Mouse (Mus musculus): ENCODE results near the gene Defa32. TPM values are rescaled to one million over a fixed set of nuclear protein-coding genes. Genes with fewer than 3 reads are reported as not detected.
"Not testable (repeated sequence)": the region's sequence is repeated elsewhere in the genome, so short reads cannot be mapped to it uniquely, and the experiment has no call there.

Defa32 gene
- polyA plus RNA-seq (2015; fragmentation: Nextera tagmentation; extraction: Ambion mirVana) = not detected in 2 replicates

- H3K27ac ChIP-seq (ENCODE audit: low read length); ATAC-seq (ENCODE audit: low FRiP score, low TSS enrichment); H3K4me3 ChIP-seq (ENCODE audit: low read length); H3K4me1 ChIP-seq (ENCODE audit: insufficient read depth, low read length); H3K9ac ChIP-seq (replicated peaks; ENCODE audit: low read length); H3K9me3 ChIP-seq (ENCODE audit: low read length); H3K36me3 ChIP-seq (ENCODE audit: insufficient read depth, low read length); H3K4me2 ChIP-seq (replicated peaks; ENCODE audit: low read depth, low read length); H3K27me3 ChIP-seq (ENCODE audit: insufficient read depth, low read length): not testable (repeated sequence)
- WGBS = no CpG with 5 or more reads among the region's 2 CpGs
These were observed at the start of gene Defa32 for GRCm38 (mm10) chr8:21528732-21529131. Gene Defa32, plus strand, starts transcription at chr8:21529032.

DNA sequence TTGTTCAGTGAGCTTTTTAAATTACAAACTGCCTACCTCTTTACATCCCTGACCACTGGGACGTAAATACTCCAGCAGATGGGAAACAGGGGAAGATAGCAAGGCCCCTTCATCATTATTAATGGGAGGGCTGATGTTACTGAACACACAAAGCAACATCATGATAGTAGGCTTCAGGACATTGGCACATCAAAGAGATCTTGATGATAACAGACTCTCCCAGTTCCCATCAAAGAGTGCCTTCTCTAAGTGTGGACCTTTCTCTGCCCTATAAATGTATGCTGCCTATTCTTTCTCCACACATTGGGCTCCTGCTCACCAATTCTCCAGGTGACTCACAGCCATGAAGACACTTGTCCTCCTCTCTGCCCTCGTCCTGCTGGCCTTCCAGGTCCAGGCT, 19.9 kb upstream of the Defa32 start, which contains the start of gene Defa20:
TSS of gene Defa20 (plus strand) at position 301 of the 400 bp plus-strand sequence.
- H3K9me3 ChIP-seq (ENCODE audit: low read length); H3K4me1 ChIP-seq (ENCODE audit: insufficient read depth, low read length); H3K36me3 ChIP-seq (ENCODE audit: insufficient read depth, low read length); H3K9ac ChIP-seq (replicated peaks; ENCODE audit: low read length); H3K27me3 ChIP-seq (ENCODE audit: insufficient read depth, low read length); ATAC-seq (ENCODE audit: low FRiP score, low TSS enrichment); H3K27ac ChIP-seq (ENCODE audit: low read length); H3K4me2 ChIP-seq (replicated peaks; ENCODE audit: low read depth, low read length); H3K4me3 ChIP-seq (ENCODE audit: low read length): not testable (repeated sequence)
- WGBS = no CpG with 5 or more reads among the region's 2 CpGs

GRCm38 (mm10) chr8:21565086-21565485, 36.3 kb downstream of the Defa32 start, which contains the start of gene Defa37:
Gene Defa37, plus strand, starts transcription at chr8:21565386.
- not testable (repeated sequence) for H3K4me2 ChIP-seq (replicated peaks; ENCODE audit: low read depth, low read length)
- whole genome bisulfite sequencing = no CpG with 5 or more reads among the region's 1 CpGs

More at GRCm38 (mm10) chr8:21565086-21565485, 36.3 kb downstream of the Defa32 start, which contains the start of gene Defa37:
- not testable (repeated sequence) for H3K9me3 ChIP-seq (ENCODE audit: low read length); H3K27ac ChIP-seq (ENCODE audit: low read length); ATAC-seq (ENCODE audit: low FRiP score, low TSS enrichment); H3K4me3 ChIP-seq (ENCODE audit: low read length); H3K4me1 ChIP-seq (ENCODE audit: insufficient read depth, low read length); H3K36me3 ChIP-seq (ENCODE audit: insufficient read depth, low read length); H3K27me3 ChIP-seq (ENCODE audit: insufficient read depth, low read length); H3K9ac ChIP-seq (replicated peaks; ENCODE audit: low read length)

Other genes starting within 250 kb of the Defa32 start
- gene Defa27, start 213.5 kb upstream of the Defa32 start, polyA plus RNA-seq (2015; fragmentation: Nextera tagmentation; extraction: Ambion mirVana) = not detected in 2 replicates
- not detected in 2 replicates for gene Defa29, start 202.0 kb upstream of the Defa32 start, polyA plus RNA-seq (2015; fragmentation: Nextera tagmentation; extraction: Ambion mirVana)
- gene Defa2, start 150.5 kb upstream of the Defa32 start, polyA plus RNA-seq (2015; fragmentation: Nextera tagmentation; extraction: Ambion mirVana) = not detected in 2 replicates
- gene Defa33, start 137.2 kb upstream of the Defa32 start, polyA plus RNA-seq (2015; fragmentation: Nextera tagmentation; extraction: Ambion mirVana) = not detected in 2 replicates
- gene Defa36, start 101.6 kb upstream of the Defa32 start, polyA plus RNA-seq (2015; fragmentation: Nextera tagmentation; extraction: Ambion mirVana) = not detected in 2 replicates
- gene Gm7849, start 72.5 kb upstream of the Defa32 start, polyA plus RNA-seq (2015; fragmentation: Nextera tagmentation; extraction: Ambion mirVana) = not detected in 2 replicates
- not detected in 2 replicates for gene Defa20, start 19.8 kb upstream of the Defa32 start, polyA plus RNA-seq (2015; fragmentation: Nextera tagmentation; extraction: Ambion mirVana)
- not detected in 2 replicates for gene Defa37, start 36.4 kb downstream of the Defa32 start, polyA plus RNA-seq (2015; fragmentation: Nextera tagmentation; extraction: Ambion mirVana)
- not detected in 2 replicates for gene Defa28, start 54.0 kb downstream of the Defa32 start, polyA plus RNA-seq (2015; fragmentation: Nextera tagmentation; extraction: Ambion mirVana)
- gene Gm7861, start 65.5 kb downstream of the Defa32 start, polyA plus RNA-seq (2015; fragmentation: Nextera tagmentation; extraction: Ambion mirVana) = not detected in 2 replicates
- gene Defa26, start 89.2 kb downstream of the Defa32 start, polyA plus RNA-seq (2015; fragmentation: Nextera tagmentation; extraction: Ambion mirVana) = not detected in 2 replicates
- not detected in 2 replicates for gene Defa17, start 126.7 kb downstream of the Defa32 start, polyA plus RNA-seq (2015; fragmentation: Nextera tagmentation; extraction: Ambion mirVana)
- not detected in 2 replicates for gene Defa34, start 136.8 kb downstream of the Defa32 start, polyA plus RNA-seq (2015; fragmentation: Nextera tagmentation; extraction: Ambion mirVana)
- gene AY761184, start 174.6 kb downstream of the Defa32 start, polyA plus RNA-seq (2015; fragmentation: Nextera tagmentation; extraction: Ambion mirVana) = not detected in 2 replicates
- gene Defa24, start 205.5 kb downstream of the Defa32 start, polyA plus RNA-seq (2015; fragmentation: Nextera tagmentation; extraction: Ambion mirVana) = not detected in 2 replicates

Data from kidney, embryonic 16.5 days (tissue).